Mouse (Mus musculus) MEL (cell line): ENCODE measurements around the gene Scel. TPM values are rescaled to one million over a fixed set of nuclear protein-coding genes. Genes with fewer than 3 reads are reported as not detected.

ENCODE experiments used
- DNase-seq: peaks from one replicate; pipeline ENCODE4 v3.0.0; 2011; ENCODE audit warnings: low read depth, low spot score
- H3K27ac ChIP-seq: 2 replicates; pipeline ENCODE4 v1.5.1; 2012; ENCODE audit warnings: low read depth, mild to moderate bottlenecking, control low read depth, low read length, moderate library complexity; ENCODE audit not compliant: control insufficient read depth
- H3K27me3 ChIP-seq, 2 experiments: fragments of 150-350 bp in 1 of 2; sonication (generic) in 1 of 2; 2 replicates each; pipeline ENCODE4 v1.6.1; 2012; ENCODE audit warnings: low read length in 2 of 2, mild to moderate bottlenecking in 2 of 2, improper control_type of control experiment in 1 of 2, moderate library complexity in 1 of 2; ENCODE audit not compliant: insufficient read depth in 2 of 2, control insufficient read depth in 1 of 2
- H3K36me3 ChIP-seq, 2 experiments: 2 replicates each; pipeline ENCODE4 v1.6.1; 2012 to 2014; ENCODE audit warnings: low read length in 2 of 2, improper control_type of control experiment in 1 of 2, inconsistent platforms in 1 of 2, mild to moderate bottlenecking in 1 of 2; ENCODE audit not compliant: insufficient read depth in 2 of 2, control insufficient read depth in 1 of 2
- H3K4me1 ChIP-seq, 2 experiments: fragments of 150-350 bp in 1 of 2; sonication (generic) in 1 of 2; 2 replicates each; pipeline ENCODE4 v1.6.1; 2012; ENCODE audit warnings: low read length in 2 of 2, improper control_type of control experiment in 1 of 2, mild to moderate bottlenecking in 1 of 2; ENCODE audit not compliant: insufficient read depth in 2 of 2, control insufficient read depth in 1 of 2
- H3K4me3 ChIP-seq, 2 experiments: fragments of 150-350 bp in 1 of 2; sonication (generic) in 1 of 2; 2 replicates each; pipeline ENCODE4 v1.5.1; 2012; ENCODE audit warnings: low read depth in 2 of 2, low read length in 2 of 2, mild to moderate bottlenecking in 2 of 2, moderate library complexity in 2 of 2, control low read depth in 1 of 2, improper control_type of control experiment in 1 of 2; ENCODE audit not compliant: control insufficient read depth in 1 of 2, insufficient read depth in 1 of 2
- H3K79me2 ChIP-seq: 2 replicates; pipeline ENCODE4 v1.6.1; 2012; ENCODE audit warnings: mild to moderate bottlenecking, low read length, moderate library complexity; ENCODE audit not compliant: control insufficient read depth, poor library complexity, insufficient read depth
- H3K9ac ChIP-seq: 2 replicates; pipeline ENCODE4 v1.6.1; 2012; ENCODE audit warnings: low read depth, mild to moderate bottlenecking, control low read depth, low read length, moderate library complexity; ENCODE audit not compliant: control insufficient read depth, poor library complexity, severe bottlenecking
- H3K9me3 ChIP-seq: fragments of 150-350 bp; sonication (generic); replicated peaks from 2 replicates; pipeline ENCODE4 v1.6.1; 2012; ENCODE audit warnings: mild to moderate bottlenecking, low read length, improper control_type of control experiment, moderate library complexity; ENCODE audit not compliant: insufficient read depth
- CHD2 ChIP-seq: IDR thresholded peaks from 2 replicates; pipeline ENCODE4 v1.6.1; 2011; ENCODE audit warnings: low read length, improper control_type of control experiment
- CTCF ChIP-seq, 3 experiments: IDR thresholded peaks in 2 of 3; conservative IDR thresholded peaks in 1 of 3; 2 replicates each; pipeline ENCODE4 v1.5.1; 2011 to 2012; ENCODE audit warnings: low read length in 3 of 3, low read depth in 2 of 3, mild to moderate bottlenecking in 2 of 3, improper control_type of control experiment in 1 of 3, inconsistent platforms in 1 of 3, mixed read lengths in 1 of 3, moderate library complexity in 1 of 3; ENCODE audit not compliant: control insufficient read depth in 1 of 3, insufficient read depth in 1 of 3, poor library complexity in 1 of 3, severe bottlenecking in 1 of 3
- ELF1 ChIP-seq: IDR thresholded peaks from 2 replicates; pipeline ENCODE4 v1.6.1; 2014; ENCODE audit warnings: low read depth, mild to moderate bottlenecking, inconsistent platforms, low read length, improper control_type of control experiment, moderate library complexity
- GABPA ChIP-seq: IDR thresholded peaks from 2 replicates; pipeline ENCODE4 v1.6.1; 2012; ENCODE audit warnings: low read depth, mild to moderate bottlenecking, inconsistent platforms, low read length, improper control_type of control experiment, moderate library complexity
- HCFC1 ChIP-seq: IDR thresholded peaks from 2 replicates; pipeline ENCODE4 v1.6.1; 2012; ENCODE audit warnings: low read depth, mild to moderate bottlenecking, inconsistent platforms, low read length, improper control_type of control experiment, moderate library complexity
- KAT2A ChIP-seq: conservative IDR thresholded peaks from 2 replicates; pipeline ENCODE4 v1.6.1; 2012; ENCODE audit warnings: low read depth, low read length, improper control_type of control experiment, inconsistent platforms
- MYC ChIP-seq: IDR thresholded peaks from 2 replicates; pipeline ENCODE4 v1.6.1; 2011; ENCODE audit warnings: low read depth, mild to moderate bottlenecking, low read length, improper control_type of control experiment, moderate library complexity
- NRF1 ChIP-seq: IDR thresholded peaks from 2 replicates; pipeline ENCODE4 v1.6.1; 2014; ENCODE audit warnings: low read depth, mild to moderate bottlenecking, inconsistent platforms, low read length, improper control_type of control experiment, moderate library complexity; ENCODE audit not compliant: poor library complexity, insufficient read depth, severe bottlenecking
- POLR2A ChIP-seq, 2 experiments: IDR thresholded peaks; 2 replicates each; pipeline ENCODE4 v1.6.1; 2011 to 2012; ENCODE audit warnings: low read length in 2 of 2, mild to moderate bottlenecking in 2 of 2, control low read depth in 1 of 2, improper control_type of control experiment in 1 of 2, low read depth in 1 of 2, moderate library complexity in 1 of 2; ENCODE audit not compliant: control insufficient read depth in 1 of 2, insufficient read depth in 1 of 2, poor library complexity in 1 of 2
- POLR2AphosphoS5 ChIP-seq: IDR thresholded peaks from 2 replicates; pipeline ENCODE4 v1.6.1; 2012; ENCODE audit warnings: low read depth, borderline replicate concordance, mild to moderate bottlenecking, inconsistent platforms, low read length, moderate library complexity, mixed read lengths
- RAD21 ChIP-seq: IDR thresholded peaks from 2 replicates; pipeline ENCODE4 v1.6.1; 2011; ENCODE audit warnings: mild to moderate bottlenecking, low read depth, low read length, improper control_type of control experiment
- SIN3A ChIP-seq: IDR thresholded peaks from 2 replicates; pipeline ENCODE4 v1.6.1; 2012; ENCODE audit warnings: low read length, improper control_type of control experiment, inconsistent platforms
- TCF12 ChIP-seq: IDR thresholded peaks from 2 replicates; pipeline ENCODE4 v1.6.1; 2014; ENCODE audit warnings: low read depth, mild to moderate bottlenecking, inconsistent platforms, low read length, improper control_type of control experiment, moderate library complexity
- UBTF ChIP-seq: IDR thresholded peaks from 2 replicates; pipeline ENCODE4 v1.6.1; 2012; ENCODE audit warnings: low read depth, mild to moderate bottlenecking, inconsistent platforms, low read length, improper control_type of control experiment, moderate library complexity, borderline replicate concordance; ENCODE audit not compliant: insufficient read depth
- USF1 ChIP-seq: IDR thresholded peaks from 2 replicates; pipeline ENCODE4 v1.6.1; 2014; ENCODE audit warnings: low read depth, mild to moderate bottlenecking, inconsistent platforms, low read length, improper control_type of control experiment, moderate library complexity
- ZC3H11A ChIP-seq: IDR thresholded peaks from 2 replicates; pipeline ENCODE4 v1.6.1; 2012; ENCODE audit warnings: low read depth, mild to moderate bottlenecking, inconsistent platforms, low read length, improper control_type of control experiment
- ZNF384 ChIP-seq: IDR thresholded peaks from 2 replicates; pipeline ENCODE4 v1.6.1; 2012; ENCODE audit warnings: low read depth, mild to moderate bottlenecking, inconsistent platforms, low read length, improper control_type of control experiment
- polyA plus RNA-seq, 2 experiments: library from polyadenylated mRNA; stranded (reverse) in 1 of 2; unstranded in 1 of 2; fragments of >175 nt in 1 of 2; fragments of >200 nt in 1 of 2; gene quantifications; 2 replicates each; pipeline versions ENCODE4 v1.2.1 to v1.2.4; 2012; ENCODE audit warnings: low replicate concordance in 2 of 2, low read depth in 1 of 2; ENCODE audit not compliant: insufficient read length in 2 of 2, insufficient read depth in 1 of 2, missing spikeins in 1 of 2
- total RNA-seq: library from RNA; depleted of rRNA; stranded (reverse); fragments of 300-350 nt; gene quantifications from 2 replicates; pipeline ENCODE4 v1.2.3, GENCODE M21; 2012

The Scel gene
- total and polyA plus RNA-seq, 3 experiments = not detected

DNA sequence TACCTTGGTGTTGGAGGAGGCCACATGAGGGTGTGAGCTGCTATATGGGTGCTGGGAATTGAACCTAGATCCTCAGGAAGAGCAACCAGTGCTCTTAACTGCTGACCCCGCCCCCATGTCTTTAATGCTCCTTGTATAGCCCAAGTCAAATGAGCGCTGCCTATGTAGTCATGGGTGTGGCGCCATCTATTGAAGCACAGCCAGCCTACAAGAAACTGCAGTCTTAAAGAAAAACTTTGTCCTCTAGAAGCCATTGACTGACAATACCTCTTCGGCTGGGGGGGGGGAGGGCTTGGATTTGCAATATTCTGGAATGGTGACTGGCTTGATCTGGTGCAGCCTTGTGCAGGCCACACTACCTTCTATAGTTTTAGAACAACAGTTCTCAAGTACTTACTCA lies 26.7 kb downstream of the Scel start:
- H3K27me3 ChIP-seq = no peaks in the 10 kb centered on the region
- H3K36me3 ChIP-seq = no peaks in the 10 kb centered on the region
- no peak overlapping the region for H3K4me3 ChIP-seq
- no peaks in the 10 kb centered on the region for H3K4me1 ChIP-seq
- no peaks in the 10 kb centered on the region for H3K9me3 ChIP-seq
- TF ChIP-seq CHD2 (no peak), UBTF (no peak), TCF12 (no peak), ELF1 (no peak), ZNF384 (no peak), NRF1 (no peak), SIN3A (no peak), CTCF (IDR thresholded peaks at IDR 0.05 in 2 of 3, conservative IDR thresholded peaks at IDR 0.05 in 1 of 3; ENCODE audit: control insufficient read depth in 1 of 3, insufficient read depth in 1 of 3, low read depth in 2 of 3, low read length in 3 of 3, poor library complexity in 1 of 3, severe bottlenecking in 1 of 3) (peak in 2 of 3 experiments; percentile 22 to 39; a peak in 4 of 6 replicates), HCFC1 (no peak), RAD21 (peak; percentile 26), POLR2AphosphoS5 (no peak), USF1 (no peak), MYC (no peak)
- no peak overlapping the region for H3K9ac ChIP-seq
- no peak overlapping the region for H3K27ac ChIP-seq
- H3K79me2 ChIP-seq = no peaks in the 10 kb centered on the region
- peak; percentile 37 for DNase-seq

- Histone ChIP-seq H3K36me3 (no peaks in the 10 kb centered on the region), H3K79me2 (no peaks in the 10 kb centered on the region), H3K9ac (no peak overlapping the region), H3K4me1 (no peaks in the 10 kb centered on the region)
- DNase-seq = no peak
- TF ChIP-seq POLR2A (IDR thresholded peaks at IDR 0.05; ENCODE audit: control insufficient read depth in 1 of 2, insufficient read depth in 1 of 2, low read depth in 1 of 2, low read length in 2 of 2, poor library complexity in 1 of 2) (no peak), GABPA (no peak), KAT2A (no peak), UBTF (no peak), ZC3H11A (no peak), RAD21 (no peak)
- TF ChIP-seq, all 39 proteins: peak for 0
- H3K27me3 ChIP-seq = no peaks in the 10 kb centered on the region
- H3K4me3 ChIP-seq = no peak overlapping the region
- H3K9me3 ChIP-seq = no peaks in the 10 kb centered on the region
- no peak overlapping the region for H3K27ac ChIP-seq
Observed at GRCm38 (mm10) chr14:103541679-103542078, 28.5 kb downstream of the Scel start.
